Mouse (Mus musculus): ENCODE results near the gene Ptprt. TPM values are rescaled to one million over a fixed set of nuclear protein-coding genes. Genes with fewer than 3 reads are reported as not detected.

Ptprt gene
- polyA plus RNA-seq, 1 experiment, result not detected

DNA sequence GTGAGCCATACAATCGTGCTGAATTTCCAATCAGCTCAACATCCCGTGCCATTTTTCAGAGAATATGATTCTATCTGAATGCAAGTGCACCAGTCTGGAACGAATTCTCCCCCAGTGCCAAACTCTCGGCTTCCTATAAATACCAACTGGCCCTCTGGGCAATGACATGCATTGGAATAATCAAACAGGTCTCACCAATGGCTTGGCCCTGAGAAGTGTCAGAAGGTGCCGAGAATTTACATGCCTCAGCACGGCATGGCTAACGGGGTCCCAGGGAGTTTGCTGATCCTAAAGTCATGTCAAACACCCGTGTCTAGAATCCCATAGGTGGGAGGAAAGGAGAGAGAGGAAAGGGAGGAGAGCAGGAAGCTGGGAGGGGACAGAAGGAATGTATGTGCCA, 251.7 kb downstream of the Ptprt start:
- no peak overlapping the region for H3K27ac ChIP-seq (replicated peaks; ENCODE audit: low read depth, low read length)
- H3K4me1 ChIP-seq (ENCODE audit: control insufficient read depth, insufficient read depth, insufficient read length, low read length), result no peaks in the 10 kb centered on the region
- no peak overlapping the region for H3K4me3 ChIP-seq (ENCODE audit: insufficient read depth, low read depth, low read length)

DNA sequence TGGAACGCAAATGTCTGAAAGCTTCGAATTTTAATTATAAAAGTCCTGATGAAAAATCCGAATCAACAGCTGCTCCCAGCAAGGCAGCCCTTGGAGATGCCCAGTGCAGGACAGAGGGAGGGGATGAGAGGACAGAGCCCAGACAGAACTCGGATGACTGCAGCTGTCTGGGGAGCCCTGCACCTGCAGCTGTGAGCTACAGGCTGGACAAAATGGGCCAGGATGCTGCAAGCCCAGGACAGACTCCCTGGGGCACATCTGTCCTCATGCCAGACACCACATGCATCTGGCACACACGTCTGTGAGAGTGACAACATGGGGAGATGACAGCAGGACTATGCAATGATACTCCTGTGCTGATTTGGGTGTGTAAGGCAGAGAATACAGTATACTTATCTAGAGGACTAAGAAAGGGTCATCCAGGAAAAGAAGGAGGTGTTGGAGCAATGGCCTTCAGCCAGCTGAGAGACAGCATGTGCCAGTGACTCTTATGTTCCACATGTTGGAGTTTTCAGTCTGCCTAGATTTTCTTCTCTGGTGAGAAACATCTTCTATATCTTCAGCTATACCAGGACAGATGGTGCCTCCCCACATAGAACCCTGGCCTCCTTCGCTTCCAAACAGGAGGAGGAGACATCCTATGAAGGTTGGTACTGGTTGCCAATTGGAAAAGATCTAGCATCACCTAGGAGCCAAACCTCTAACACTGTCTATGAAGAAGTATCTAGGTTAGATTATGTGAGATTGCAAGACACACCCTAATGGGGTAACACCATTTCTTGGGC, 259.4 kb downstream of the Ptprt start:
- Histone ChIP-seq H3K4me1 (ENCODE audit: control insufficient read depth, insufficient read depth, insufficient read length, low read length) (no peaks in the 10 kb centered on the region), H3K27ac (replicated peaks; ENCODE audit: low read depth, low read length) (no peak overlapping the region), H3K4me3 (ENCODE audit: insufficient read depth, low read depth, low read length) (no peak overlapping the region)

DNA sequence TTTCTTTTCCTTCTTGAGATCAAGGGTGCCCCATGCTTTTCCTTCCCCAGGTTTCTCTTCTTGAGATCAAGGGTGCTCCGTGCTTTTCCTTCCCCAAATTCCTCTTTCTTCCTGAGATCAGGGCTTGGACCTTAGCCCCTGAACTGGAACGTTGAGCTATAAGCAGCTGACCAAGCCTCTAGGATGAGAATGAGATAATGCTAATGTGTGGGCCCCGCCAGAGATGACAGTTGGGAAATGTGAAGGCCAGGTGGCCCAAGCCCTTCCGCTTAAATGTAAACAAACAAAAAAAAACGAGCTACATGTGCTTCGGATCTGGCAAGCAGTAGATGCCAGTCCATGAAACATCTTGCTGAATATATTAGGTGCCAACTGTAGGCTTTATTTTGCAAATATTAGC, 266.3 kb downstream of the Ptprt start:
- Histone ChIP-seq H3K27ac (replicated peaks; ENCODE audit: low read depth, low read length) (no peak overlapping the region), H3K4me3 (ENCODE audit: insufficient read depth, low read depth, low read length) (no peak overlapping the region), H3K4me1 (ENCODE audit: control insufficient read depth, insufficient read depth, insufficient read length, low read length) (no peaks in the 10 kb centered on the region)

- Histone ChIP-seq H3K27ac (replicated peaks; ENCODE audit: low read depth, low read length) (no peak overlapping the region), H3K4me3 (ENCODE audit: insufficient read depth, low read depth, low read length) (no peak overlapping the region), H3K4me1 (ENCODE audit: control insufficient read depth, insufficient read depth, insufficient read length, low read length) (no peaks in the 10 kb centered on the region)
Observed at GRCm38 (mm10) chr2:162391834-162392233, 269.1 kb downstream of the Ptprt start.

- no peaks in the 10 kb centered on the region for H3K4me1 ChIP-seq (ENCODE audit: control insufficient read depth, insufficient read depth, insufficient read length, low read length)
- H3K27ac ChIP-seq (replicated peaks; ENCODE audit: low read depth, low read length), result no peak overlapping the region
- H3K4me3 ChIP-seq (ENCODE audit: insufficient read depth, low read depth, low read length), result no peak overlapping the region
Observed at GRCm38 (mm10) chr2:162377309-162377708, 283.6 kb downstream of the Ptprt start.

- Histone ChIP-seq H3K27ac (replicated peaks; ENCODE audit: low read depth, low read length) (no peak overlapping the region), H3K4me3 (ENCODE audit: insufficient read depth, low read depth, low read length) (no peak overlapping the region), H3K4me1 (ENCODE audit: control insufficient read depth, insufficient read depth, insufficient read length, low read length) (no peaks in the 10 kb centered on the region)
Observed at GRCm38 (mm10) chr2:162349047-162349446, 311.9 kb downstream of the Ptprt start.

GRCm38 (mm10) chr2:162341846-162342245, 319.1 kb downstream of the Ptprt start:
- Histone ChIP-seq H3K4me3 (ENCODE audit: insufficient read depth, low read depth, low read length) (no peak overlapping the region), H3K27ac (replicated peaks; ENCODE audit: low read depth, low read length) (no peak overlapping the region), H3K4me1 (ENCODE audit: control insufficient read depth, insufficient read depth, insufficient read length, low read length) (no peaks in the 10 kb centered on the region)

GRCm38 (mm10) chr2:162340231-162340630, 320.7 kb downstream of the Ptprt start:
- Histone ChIP-seq H3K4me1 (ENCODE audit: control insufficient read depth, insufficient read depth, insufficient read length, low read length) (no peaks in the 10 kb centered on the region), H3K4me3 (ENCODE audit: insufficient read depth, low read depth, low read length) (no peak overlapping the region), H3K27ac (replicated peaks; ENCODE audit: low read depth, low read length) (no peak overlapping the region)

DNA sequence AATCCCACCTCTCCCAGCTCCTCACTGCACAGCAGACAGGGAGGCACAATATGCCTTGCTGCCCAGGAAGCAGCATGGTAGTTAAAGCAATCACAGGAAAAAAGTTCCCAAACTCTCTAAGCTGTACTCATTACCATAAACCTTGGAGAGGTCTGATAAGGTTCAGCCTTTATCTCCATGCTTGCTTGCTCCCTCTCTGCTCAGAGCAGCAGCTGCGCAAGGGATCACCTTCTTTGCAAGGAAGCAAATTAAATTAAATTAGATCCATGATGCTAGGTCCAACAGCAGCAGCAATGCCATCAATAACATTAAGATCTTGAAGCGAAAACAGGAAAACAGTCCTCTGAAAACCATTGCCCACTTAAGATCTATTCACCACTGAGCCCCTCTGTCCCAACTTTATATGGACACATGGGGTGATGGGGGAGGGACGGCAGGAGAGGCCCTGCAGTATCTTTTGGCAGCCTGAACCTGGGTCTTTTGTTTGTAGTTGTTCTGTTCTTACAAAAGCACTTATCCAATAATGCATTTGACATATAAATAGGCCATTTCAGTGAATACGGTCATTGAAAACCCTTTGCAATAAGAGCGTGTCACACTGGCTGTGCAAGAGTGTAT, 328.8 kb downstream of the Ptprt start:
- no peak overlapping the region for H3K27ac ChIP-seq (replicated peaks; ENCODE audit: low read depth, low read length)
- H3K4me1 ChIP-seq (ENCODE audit: control insufficient read depth, insufficient read depth, insufficient read length, low read length), result no peaks in the 10 kb centered on the region
- no peak overlapping the region for H3K4me3 ChIP-seq (ENCODE audit: insufficient read depth, low read depth, low read length)

DNA sequence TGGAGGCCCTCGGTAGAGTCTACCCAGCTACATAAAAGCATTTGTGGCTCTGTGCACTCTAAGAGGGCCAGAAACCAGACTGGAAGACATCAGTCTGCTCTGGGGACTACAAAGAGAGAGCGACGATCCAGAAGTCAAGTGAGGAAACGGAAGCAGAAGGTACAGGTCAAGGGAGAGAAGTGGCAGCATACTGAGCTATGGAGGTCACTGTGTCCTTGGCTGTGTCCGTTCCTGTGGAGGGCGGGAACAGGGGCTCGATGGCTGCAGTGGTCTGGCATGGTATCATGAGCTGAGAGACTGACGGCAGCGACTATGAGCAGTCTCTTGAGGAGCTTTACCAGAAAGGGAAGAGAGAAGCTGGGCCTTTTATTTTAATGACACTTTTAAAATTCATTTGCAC, 331.5 kb downstream of the Ptprt start:
- Histone ChIP-seq H3K27ac (replicated peaks; ENCODE audit: low read depth, low read length) (no peak overlapping the region), H3K4me1 (ENCODE audit: control insufficient read depth, insufficient read depth, insufficient read length, low read length) (no peaks in the 10 kb centered on the region), H3K4me3 (ENCODE audit: insufficient read depth, low read depth, low read length) (no peak overlapping the region)

DNA sequence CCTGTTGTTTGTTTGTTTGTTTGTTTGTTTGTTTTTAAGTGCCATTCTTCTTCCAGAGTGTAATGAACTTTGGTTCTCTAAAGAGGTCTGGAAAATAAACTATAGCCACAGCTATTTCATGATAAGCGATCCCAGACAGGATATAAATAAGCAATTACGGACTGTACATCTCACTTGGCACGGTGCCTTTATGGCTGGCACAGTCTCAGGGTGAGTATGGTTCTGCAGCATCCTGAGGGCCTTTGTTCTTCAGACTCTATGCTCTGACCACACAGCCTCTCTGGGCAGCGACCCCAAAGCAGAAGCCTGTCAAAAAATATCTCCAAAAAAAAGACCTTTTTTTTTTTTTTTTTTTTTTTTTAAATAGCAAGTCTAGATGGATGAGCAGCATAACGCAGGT, 338.5 kb downstream of the Ptprt start:
- no peak overlapping the region for H3K27ac ChIP-seq (replicated peaks; ENCODE audit: low read depth, low read length)
- H3K4me1 ChIP-seq (ENCODE audit: control insufficient read depth, insufficient read depth, insufficient read length, low read length), result no peaks in the 10 kb centered on the region
- H3K4me3 ChIP-seq (ENCODE audit: insufficient read depth, low read depth, low read length), result no peak overlapping the region

DNA sequence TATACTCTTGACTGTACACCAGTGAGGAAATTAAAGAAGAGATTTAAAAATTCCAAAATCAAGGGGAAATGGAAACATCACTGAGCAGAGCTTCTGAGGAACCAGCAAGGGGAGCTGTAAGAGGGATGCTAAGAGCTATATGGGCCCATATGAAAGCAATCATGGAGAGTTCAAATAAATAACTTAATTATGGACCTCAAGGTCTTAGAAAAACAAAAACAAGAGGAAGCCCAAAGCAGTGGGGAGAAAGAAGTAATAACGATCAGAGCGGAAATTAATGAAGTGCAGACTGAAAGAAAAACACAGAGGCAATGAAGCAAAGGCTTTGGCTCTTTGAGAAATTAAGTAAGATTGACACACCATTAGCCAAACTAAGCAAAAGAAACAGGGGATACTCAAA, 353.0 kb downstream of the Ptprt start:
- no peaks in the 10 kb centered on the region for H3K4me1 ChIP-seq (ENCODE audit: control insufficient read depth, insufficient read depth, insufficient read length, low read length)
- H3K4me3 ChIP-seq (ENCODE audit: insufficient read depth, low read depth, low read length), result no peak overlapping the region
- no peak overlapping the region for H3K27ac ChIP-seq (replicated peaks; ENCODE audit: low read depth, low read length)

DNA sequence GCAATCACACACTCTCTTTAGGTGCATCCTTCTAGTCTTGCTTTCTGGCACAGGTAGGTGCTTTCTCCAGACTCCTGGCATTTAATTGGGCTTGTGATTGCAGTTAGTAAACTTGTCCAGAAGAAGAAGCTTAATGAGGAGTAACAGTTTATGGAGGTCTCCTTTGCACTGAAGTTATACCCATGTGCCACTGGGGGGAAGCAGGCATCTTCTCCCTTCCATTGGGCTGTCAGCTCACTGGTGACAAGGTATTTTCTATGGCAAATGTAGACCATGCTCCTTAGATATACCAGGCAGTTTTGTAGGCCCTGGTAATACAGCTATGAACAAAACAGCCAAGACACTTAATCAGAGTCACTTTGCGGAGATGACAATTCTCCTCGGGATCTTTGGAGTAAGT, 366.9 kb downstream of the Ptprt start:
- H3K4me3 ChIP-seq (ENCODE audit: insufficient read depth, low read depth, low read length), result no peak overlapping the region
- H3K4me1 ChIP-seq (ENCODE audit: control insufficient read depth, insufficient read depth, insufficient read length, low read length), result no peaks in the 10 kb centered on the region
- no peak overlapping the region for H3K27ac ChIP-seq (replicated peaks; ENCODE audit: low read depth, low read length)

DNA sequence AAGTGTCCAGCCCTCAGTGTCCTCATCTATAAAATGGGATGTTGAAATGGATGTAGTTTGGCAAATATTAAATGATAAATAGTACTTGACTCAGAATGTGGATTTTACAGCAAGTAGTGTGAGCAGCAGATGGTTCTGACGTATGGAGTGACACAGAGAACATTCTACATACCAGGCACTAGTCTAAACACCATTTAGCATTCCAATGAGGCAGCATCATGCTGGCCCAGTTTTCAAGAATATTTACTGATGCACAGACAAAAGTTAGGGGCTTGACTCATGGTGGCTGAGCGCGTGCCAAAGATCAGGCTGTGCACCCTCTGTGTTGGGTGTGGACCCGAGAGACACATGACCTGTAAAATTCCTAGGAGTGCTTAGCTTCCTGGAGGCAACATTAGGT, 378.3 kb downstream of the Ptprt start:
- H3K27ac ChIP-seq (replicated peaks; ENCODE audit: low read depth, low read length), result no peak overlapping the region
- no peaks in the 10 kb centered on the region for H3K4me1 ChIP-seq (ENCODE audit: control insufficient read depth, insufficient read depth, insufficient read length, low read length)
- H3K4me3 ChIP-seq (ENCODE audit: insufficient read depth, low read depth, low read length), result no peak overlapping the region

- Histone ChIP-seq H3K4me1 (ENCODE audit: control insufficient read depth, insufficient read depth, insufficient read length, low read length) (no peaks in the 10 kb centered on the region), H3K4me3 (ENCODE audit: insufficient read depth, low read depth, low read length) (no peak overlapping the region), H3K27ac (replicated peaks; ENCODE audit: low read depth, low read length) (no peak overlapping the region)
Observed at GRCm38 (mm10) chr2:162282121-162282520, 378.8 kb downstream of the Ptprt start.

- H3K4me1 ChIP-seq (ENCODE audit: control insufficient read depth, insufficient read depth, insufficient read length, low read length), result no peaks in the 10 kb centered on the region
- no peak overlapping the region for H3K27ac ChIP-seq (replicated peaks; ENCODE audit: low read depth, low read length)
- no peak overlapping the region for H3K4me3 ChIP-seq (ENCODE audit: insufficient read depth, low read depth, low read length)
Observed at GRCm38 (mm10) chr2:162273826-162274225, 387.1 kb downstream of the Ptprt start.

Data from brown adipose tissue, adult 24 weeks (tissue).